Mouse (Mus musculus) MEL (cell line): Measurements from ENCODE around the gene Adsl. TPM values are rescaled to one million over a fixed set of nuclear protein-coding genes. Genes with fewer than 3 reads are reported as not detected.

Source experiments
- DNase-seq: peaks from one replicate; pipeline ENCODE4 v3.0.0; 2011; ENCODE audit warnings: low read depth, low spot score
- H3K27ac ChIP-seq: 2 replicates; pipeline ENCODE4 v1.5.1; 2012; ENCODE audit warnings: low read depth, mild to moderate bottlenecking, control low read depth, low read length, moderate library complexity; ENCODE audit not compliant: control insufficient read depth
- H3K27me3 ChIP-seq, 2 experiments: fragments of 150-350 bp in 1 of 2; sonication (generic) in 1 of 2; 2 replicates each; pipeline ENCODE4 v1.6.1; 2012; ENCODE audit warnings: low read length in 2 of 2, mild to moderate bottlenecking in 2 of 2, improper control_type of control experiment in 1 of 2, moderate library complexity in 1 of 2; ENCODE audit not compliant: insufficient read depth in 2 of 2, control insufficient read depth in 1 of 2
- H3K36me3 ChIP-seq, 2 experiments: 2 replicates each; pipeline ENCODE4 v1.6.1; 2012 to 2014; ENCODE audit warnings: low read length in 2 of 2, improper control_type of control experiment in 1 of 2, inconsistent platforms in 1 of 2, mild to moderate bottlenecking in 1 of 2; ENCODE audit not compliant: insufficient read depth in 2 of 2, control insufficient read depth in 1 of 2
- H3K4me1 ChIP-seq, 2 experiments: fragments of 150-350 bp in 1 of 2; sonication (generic) in 1 of 2; 2 replicates each; pipeline ENCODE4 v1.6.1; 2012; ENCODE audit warnings: low read length in 2 of 2, improper control_type of control experiment in 1 of 2, mild to moderate bottlenecking in 1 of 2; ENCODE audit not compliant: insufficient read depth in 2 of 2, control insufficient read depth in 1 of 2
- H3K4me3 ChIP-seq, 2 experiments: fragments of 150-350 bp in 1 of 2; sonication (generic) in 1 of 2; 2 replicates each; pipeline ENCODE4 v1.5.1; 2012; ENCODE audit warnings: low read depth in 2 of 2, low read length in 2 of 2, mild to moderate bottlenecking in 2 of 2, moderate library complexity in 2 of 2, control low read depth in 1 of 2, improper control_type of control experiment in 1 of 2; ENCODE audit not compliant: control insufficient read depth in 1 of 2, insufficient read depth in 1 of 2
- H3K79me2 ChIP-seq: 2 replicates; pipeline ENCODE4 v1.6.1; 2012; ENCODE audit warnings: mild to moderate bottlenecking, low read length, moderate library complexity; ENCODE audit not compliant: control insufficient read depth, poor library complexity, insufficient read depth
- H3K9ac ChIP-seq: 2 replicates; pipeline ENCODE4 v1.6.1; 2012; ENCODE audit warnings: low read depth, mild to moderate bottlenecking, control low read depth, low read length, moderate library complexity; ENCODE audit not compliant: control insufficient read depth, poor library complexity, severe bottlenecking
- H3K9me3 ChIP-seq: fragments of 150-350 bp; sonication (generic); replicated peaks from 2 replicates; pipeline ENCODE4 v1.6.1; 2012; ENCODE audit warnings: mild to moderate bottlenecking, low read length, improper control_type of control experiment, moderate library complexity; ENCODE audit not compliant: insufficient read depth
- BHLHE40 ChIP-seq: IDR thresholded peaks from 2 replicates; pipeline ENCODE4 v1.6.1; 2012; ENCODE audit warnings: low read depth, mild to moderate bottlenecking, inconsistent platforms, low read length, improper control_type of control experiment, borderline replicate concordance
- CTCF ChIP-seq, 3 experiments: IDR thresholded peaks in 2 of 3; conservative IDR thresholded peaks in 1 of 3; 2 replicates each; pipeline ENCODE4 v1.5.1; 2011 to 2012; ENCODE audit warnings: low read length in 3 of 3, low read depth in 2 of 3, mild to moderate bottlenecking in 2 of 3, improper control_type of control experiment in 1 of 3, inconsistent platforms in 1 of 3, mixed read lengths in 1 of 3, moderate library complexity in 1 of 3; ENCODE audit not compliant: control insufficient read depth in 1 of 3, insufficient read depth in 1 of 3, poor library complexity in 1 of 3, severe bottlenecking in 1 of 3
- ELF1 ChIP-seq: IDR thresholded peaks from 2 replicates; pipeline ENCODE4 v1.6.1; 2014; ENCODE audit warnings: low read depth, mild to moderate bottlenecking, inconsistent platforms, low read length, improper control_type of control experiment, moderate library complexity
- EP300 ChIP-seq, 2 experiments: IDR thresholded peaks; 2 replicates each; pipeline ENCODE4 v1.6.1; 2011; ENCODE audit warnings: improper control_type of control experiment in 2 of 2, low read length in 2 of 2, low read depth in 1 of 2, mild to moderate bottlenecking in 1 of 2
- HCFC1 ChIP-seq: IDR thresholded peaks from 2 replicates; pipeline ENCODE4 v1.6.1; 2012; ENCODE audit warnings: low read depth, mild to moderate bottlenecking, inconsistent platforms, low read length, improper control_type of control experiment, moderate library complexity
- KAT2A ChIP-seq: conservative IDR thresholded peaks from 2 replicates; pipeline ENCODE4 v1.6.1; 2012; ENCODE audit warnings: low read depth, low read length, improper control_type of control experiment, inconsistent platforms
- MAFK ChIP-seq: IDR thresholded peaks from 2 replicates; pipeline ENCODE4 v1.6.1; 2011; ENCODE audit warnings: low read depth, mild to moderate bottlenecking, low read length, improper control_type of control experiment, borderline replicate concordance
- MAX ChIP-seq: IDR thresholded peaks from 2 replicates; pipeline ENCODE4 v1.6.1; 2011; ENCODE audit warnings: low read length, improper control_type of control experiment
- MEF2A ChIP-seq: IDR thresholded peaks from 2 replicates; pipeline ENCODE4 v1.6.1; 2014; ENCODE audit warnings: low read depth, mild to moderate bottlenecking, inconsistent platforms, low read length, improper control_type of control experiment; ENCODE audit not compliant: poor library complexity, insufficient replicate concordance, severe bottlenecking; ENCODE audit errors: extremely low read depth
- MXI1 ChIP-seq: IDR thresholded peaks from 2 replicates; pipeline ENCODE4 v1.6.1; 2011; ENCODE audit warnings: mild to moderate bottlenecking, low read depth, low read length, improper control_type of control experiment
- MYC ChIP-seq: IDR thresholded peaks from 2 replicates; pipeline ENCODE4 v1.6.1; 2011; ENCODE audit warnings: low read depth, mild to moderate bottlenecking, low read length, improper control_type of control experiment, moderate library complexity
- NELFE ChIP-seq: IDR thresholded peaks from 2 replicates; pipeline ENCODE4 v1.6.1; 2011; ENCODE audit warnings: low read depth, low read length, improper control_type of control experiment
- POLR2AphosphoS2 ChIP-seq: IDR thresholded peaks from 2 replicates; pipeline ENCODE4 v1.6.1; 2011; ENCODE audit warnings: low read length, improper control_type of control experiment
- POLR2AphosphoS5 ChIP-seq: IDR thresholded peaks from 2 replicates; pipeline ENCODE4 v1.6.1; 2012; ENCODE audit warnings: low read depth, borderline replicate concordance, mild to moderate bottlenecking, inconsistent platforms, low read length, moderate library complexity, mixed read lengths
- RAD21 ChIP-seq: IDR thresholded peaks from 2 replicates; pipeline ENCODE4 v1.6.1; 2011; ENCODE audit warnings: mild to moderate bottlenecking, low read depth, low read length, improper control_type of control experiment
- RCOR1 ChIP-seq: IDR thresholded peaks from 2 replicates; pipeline ENCODE4 v1.6.1; 2012; ENCODE audit warnings: low read depth, mild to moderate bottlenecking, inconsistent platforms, low read length, improper control_type of control experiment
- SIN3A ChIP-seq: IDR thresholded peaks from 2 replicates; pipeline ENCODE4 v1.6.1; 2012; ENCODE audit warnings: low read length, improper control_type of control experiment, inconsistent platforms
- SMC3 ChIP-seq: IDR thresholded peaks from 2 replicates; pipeline ENCODE4 v1.6.1; 2011; ENCODE audit warnings: low read depth, low read length, improper control_type of control experiment
- TAL1 ChIP-seq: IDR thresholded peaks from 2 replicates; pipeline ENCODE4 v1.6.1; 2012; ENCODE audit warnings: mild to moderate bottlenecking, inconsistent platforms, low read length, moderate library complexity, mixed read lengths
- TBP ChIP-seq: IDR thresholded peaks from 2 replicates; pipeline ENCODE4 v1.8.0; 2011; ENCODE audit warnings: low read depth, low read length, improper control_type of control experiment
- TCF12 ChIP-seq: IDR thresholded peaks from 2 replicates; pipeline ENCODE4 v1.6.1; 2014; ENCODE audit warnings: low read depth, mild to moderate bottlenecking, inconsistent platforms, low read length, improper control_type of control experiment, moderate library complexity
- UBTF ChIP-seq: IDR thresholded peaks from 2 replicates; pipeline ENCODE4 v1.6.1; 2012; ENCODE audit warnings: low read depth, mild to moderate bottlenecking, inconsistent platforms, low read length, improper control_type of control experiment, moderate library complexity, borderline replicate concordance; ENCODE audit not compliant: insufficient read depth
- USF1 ChIP-seq: IDR thresholded peaks from 2 replicates; pipeline ENCODE4 v1.6.1; 2014; ENCODE audit warnings: low read depth, mild to moderate bottlenecking, inconsistent platforms, low read length, improper control_type of control experiment, moderate library complexity
- ZC3H11A ChIP-seq: IDR thresholded peaks from 2 replicates; pipeline ENCODE4 v1.6.1; 2012; ENCODE audit warnings: low read depth, mild to moderate bottlenecking, inconsistent platforms, low read length, improper control_type of control experiment
- ZMIZ1 ChIP-seq: IDR thresholded peaks from 2 replicates; pipeline ENCODE4 v1.6.1; 2012; ENCODE audit warnings: low read depth, mild to moderate bottlenecking, inconsistent platforms, low read length, improper control_type of control experiment, moderate library complexity
- polyA plus RNA-seq, 2 experiments: library from polyadenylated mRNA; stranded (reverse) in 1 of 2; unstranded in 1 of 2; fragments of >175 nt in 1 of 2; fragments of >200 nt in 1 of 2; gene quantifications; 2 replicates each; pipeline versions ENCODE4 v1.2.1 to v1.2.4; 2012; ENCODE audit warnings: low replicate concordance in 2 of 2, low read depth in 1 of 2; ENCODE audit not compliant: insufficient read length in 2 of 2, insufficient read depth in 1 of 2, missing spikeins in 1 of 2
- total RNA-seq: library from RNA; depleted of rRNA; stranded (reverse); fragments of 300-350 nt; gene quantifications from 2 replicates; pipeline ENCODE4 v1.2.3, GENCODE M21; 2012

Gene Adsl
- total and polyA plus RNA-seq, 3 experiments: 304 to 365 (median 320) TPM

- H3K27ac ChIP-seq: no peak overlapping the region
- no peaks in the 10 kb centered on the region for H3K79me2 ChIP-seq
- no peak overlapping the region for H3K9ac ChIP-seq
- no peak overlapping the region for H3K4me3 ChIP-seq
- DNase-seq: peak; percentile 43
- H3K27me3 ChIP-seq: no peaks in the 10 kb centered on the region
- no peaks in the 10 kb centered on the region for H3K9me3 ChIP-seq
- TF ChIP-seq POLR2AphosphoS2: no peak
- TF ChIP-seq ZC3H11A: peak; percentile 9; the same call in 1 of the 2 replicates
- TF ChIP-seq SMC3: peak; percentile 51
- TF ChIP-seq MYC: no peak
- TF ChIP-seq MXI1: no peak
- no peak for TF ChIP-seq RCOR1
- TF ChIP-seq TCF12: no peak
- TF ChIP-seq POLR2AphosphoS5: no peak
- TF ChIP-seq CTCF (IDR thresholded peaks at IDR 0.05 in 2 of 3, conservative IDR thresholded peaks at IDR 0.05 in 1 of 3; ENCODE audit: control insufficient read depth in 1 of 3, insufficient read depth in 1 of 3, low read depth in 2 of 3, low read length in 3 of 3, poor library complexity in 1 of 3, severe bottlenecking in 1 of 3): peak; percentile 33 to 55 (median 49)
- no peak for TF ChIP-seq BHLHE40
- TF ChIP-seq RAD21: peak; percentile 55
- no peak for TF ChIP-seq MAX
- no peak for TF ChIP-seq USF1
- TF ChIP-seq NELFE: no peak
- no peak for TF ChIP-seq SIN3A
- no peak for TF ChIP-seq MAFK
- TF ChIP-seq, all 39 proteins: peak for 4
- H3K36me3 ChIP-seq: peaks cover 0 to under 1% of the 10 kb centered on the region in 2 experiments; a peak in 2 of 4 replicates
- H3K4me1 ChIP-seq: peaks cover under 1 to 2% of the 10 kb centered on the region in 2 experiments; a peak in 3 of 4 replicates
Measured at GRCm38 (mm10) chr15:81008689-81009123, 60.4 kb downstream of the Adsl start.

DNA sequence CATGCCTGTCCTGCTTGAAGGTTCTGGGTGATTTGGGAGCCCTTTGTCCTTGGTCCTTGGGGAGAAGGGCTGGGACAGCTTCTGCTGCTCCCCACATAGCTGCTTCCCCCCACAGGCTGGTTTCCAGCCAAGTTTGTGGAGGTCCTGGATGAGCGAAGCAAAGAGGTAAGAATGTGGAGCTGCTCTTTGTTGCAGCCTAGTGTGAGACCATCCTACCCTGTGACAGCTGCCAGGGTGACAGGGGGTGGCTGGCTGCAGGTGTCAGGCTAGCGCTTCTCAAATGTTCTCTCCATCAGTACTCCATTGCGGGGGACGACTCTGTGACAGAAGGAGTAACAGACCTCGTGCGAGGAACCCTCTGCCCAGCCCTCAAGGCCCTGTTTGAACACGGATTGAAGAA, 61.8 kb downstream of the Adsl start:
- Histone ChIP-seq H3K27ac (no peak overlapping the region), H3K9me3 (no peaks in the 10 kb centered on the region), H3K4me1 (no peaks in the 10 kb centered on the region), H3K4me3 (no peak overlapping the region), H3K9ac (no peak overlapping the region), H3K79me2 (no peaks in the 10 kb centered on the region), H3K36me3 (no peaks in the 10 kb centered on the region), H3K27me3 (no peaks in the 10 kb centered on the region)
- TF ChIP-seq MEF2A: no peak
- no peak for TF ChIP-seq BHLHE40
- no peak for TF ChIP-seq MAX
- no peak for TF ChIP-seq HCFC1
- TF ChIP-seq MYC: no peak
- no peak for TF ChIP-seq CTCF (IDR thresholded peaks at IDR 0.05 in 2 of 3, conservative IDR thresholded peaks at IDR 0.05 in 1 of 3; ENCODE audit: control insufficient read depth in 1 of 3, insufficient read depth in 1 of 3, low read depth in 2 of 3, low read length in 3 of 3, poor library complexity in 1 of 3, severe bottlenecking in 1 of 3)
- TF ChIP-seq TBP: no peak
- no peak for TF ChIP-seq POLR2AphosphoS2
- TF ChIP-seq MXI1: no peak
- TF ChIP-seq TAL1: no peak
- TF ChIP-seq EP300 (IDR thresholded peaks at IDR 0.05; ENCODE audit: low read depth in 1 of 2, low read length in 2 of 2): no peak
- no peak for TF ChIP-seq KAT2A
- no peak for TF ChIP-seq ELF1
- TF ChIP-seq UBTF: no peak
- no peak for TF ChIP-seq ZMIZ1
- no peak for TF ChIP-seq POLR2AphosphoS5
- no peak for DNase-seq
